Mouse (Mus musculus) ES-Bruce4 (cell line): ENCODE measurements around the gene Col24a1. TPM values are rescaled to one million over a fixed set of nuclear protein-coding genes. Genes with fewer than 3 reads are reported as not detected.
A peak's percentile ranks its signal among the peaks of the same experiment; 100 is the strongest.

Experiments used
- H3K27ac ChIP-seq: 2 replicates; pipeline ENCODE4 v1.5.1; 2012; ENCODE audit warnings: low read length, inconsistent platforms; ENCODE audit not compliant: insufficient read depth
- H3K27me3 ChIP-seq: 2 replicates; pipeline ENCODE4 v1.6.1; 2012; ENCODE audit warnings: mild to moderate bottlenecking, low read length, inconsistent platforms; ENCODE audit not compliant: control insufficient read depth, poor library complexity, insufficient read depth, severe bottlenecking
- H3K36me3 ChIP-seq: 2 replicates; pipeline ENCODE4 v1.6.1; 2012; ENCODE audit warnings: inconsistent platforms, mild to moderate bottlenecking, low read length, moderate library complexity; ENCODE audit not compliant: control insufficient read depth, poor library complexity, insufficient read depth, severe bottlenecking
- H3K4me1 ChIP-seq: one replicate; pipeline ENCODE4 v1.8.1; 2011; ENCODE audit warnings: low read length; ENCODE audit not compliant: control insufficient read depth, insufficient read depth
- H3K4me3 ChIP-seq: 2 replicates; pipeline ENCODE4 v1.5.1; 2011; ENCODE audit warnings: low read depth, mild to moderate bottlenecking, low read length
- H3K9ac ChIP-seq: 2 replicates; pipeline ENCODE4 v1.6.1; 2012; ENCODE audit warnings: low read depth, mild to moderate bottlenecking, inconsistent platforms; ENCODE audit not compliant: poor library complexity, severe bottlenecking
- H3K9me3 ChIP-seq: replicated peaks from 2 replicates; pipeline ENCODE4 v1.6.1; 2012; ENCODE audit warnings: mild to moderate bottlenecking, low read length, inconsistent platforms; ENCODE audit not compliant: control insufficient read depth, poor library complexity, insufficient read depth, severe bottlenecking
- CTCF ChIP-seq: IDR thresholded peaks from one replicate; pipeline ENCODE4 v1.8.1; 2011; ENCODE audit warnings: low read depth, low read length
- EP300 ChIP-seq: IDR thresholded peaks from 2 replicates; pipeline ENCODE4 v1.6.1; 2011; ENCODE audit warnings: low read depth, low read length; ENCODE audit not compliant: insufficient read depth
- POLR2A ChIP-seq: IDR thresholded peaks from one replicate; pipeline ENCODE4 v1.8.1; 2011; ENCODE audit warnings: low read length; ENCODE audit not compliant: insufficient read depth
- polyA plus RNA-seq: library from polyadenylated mRNA; stranded (reverse); fragments of >200 nt; gene quantifications from 2 replicates; pipeline ENCODE4 v1.2.4, GENCODE M21; 2011; ENCODE audit warnings: low read depth; ENCODE audit not compliant: missing spikeins, insufficient read depth, insufficient read length

The Col24a1 gene
- polyA plus RNA-seq, 1 experiment = 0.78 TPM

GRCm38 (mm10) chr3:145420421-145420820 is 128.1 kb downstream of the Col24a1 start:
- Histone ChIP-seq H3K9me3 (no peaks in the 10 kb centered on the region), H3K27me3 (no peaks in the 10 kb centered on the region), H3K36me3 (no peaks in the 10 kb centered on the region), H3K4me3 (no peak overlapping the region), H3K9ac (no peak overlapping the region), H3K4me1 (no peaks in the 10 kb centered on the region), H3K27ac (no peak overlapping the region)
- TF ChIP-seq CTCF (no peak), POLR2A (no peak), EP300 (no peak)

DNA sequence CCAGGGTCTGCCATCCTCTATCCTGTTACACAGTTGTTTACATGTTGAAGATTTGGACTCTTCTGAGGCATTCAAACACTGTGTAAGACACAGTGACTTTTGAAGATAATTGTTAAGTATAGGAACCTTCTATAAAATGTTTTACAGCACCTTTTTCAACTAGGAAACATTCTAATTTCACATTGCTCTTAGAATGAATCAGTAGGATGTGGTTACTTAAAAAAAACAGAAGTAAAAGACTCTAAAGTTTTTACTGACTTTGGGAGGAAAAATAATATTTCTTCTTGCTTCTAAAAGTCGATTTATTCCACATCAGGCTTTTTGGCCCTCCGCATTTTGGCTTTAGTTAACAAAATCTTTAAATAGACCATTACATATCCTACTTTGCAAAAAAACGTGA is 129.8 kb downstream of the Col24a1 start:
- Histone ChIP-seq H3K4me3 (no peak overlapping the region), H3K27ac (no peak overlapping the region), H3K36me3 (no peaks in the 10 kb centered on the region), H3K27me3 (no peaks in the 10 kb centered on the region), H3K4me1 (no peaks in the 10 kb centered on the region), H3K9me3 (no peaks in the 10 kb centered on the region), H3K9ac (no peak overlapping the region)
- TF ChIP-seq CTCF = no peak
- no peak for TF ChIP-seq EP300
- TF ChIP-seq POLR2A = no peak

DNA sequence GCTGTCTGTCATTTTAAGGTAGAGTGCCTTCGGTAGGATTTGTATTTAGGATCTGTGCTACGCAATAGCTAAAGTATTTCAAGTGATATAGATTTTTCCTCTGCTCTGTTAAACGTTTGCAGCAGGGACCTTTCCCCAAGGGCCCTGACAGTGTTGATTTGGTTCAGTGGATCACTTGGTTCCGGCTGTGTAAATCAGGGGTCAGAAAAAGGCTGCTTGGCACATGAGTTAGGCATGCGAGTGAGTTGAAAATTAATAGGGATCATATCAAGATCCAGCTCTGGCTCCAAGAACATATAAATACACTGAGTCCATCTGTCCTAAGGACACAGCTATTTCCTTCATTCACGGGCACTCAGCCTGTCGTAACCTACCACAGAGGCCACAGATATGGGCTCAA is 146.1 kb downstream of the Col24a1 start:
- H3K27ac ChIP-seq = no peak overlapping the region
- no peak overlapping the region for H3K4me3 ChIP-seq
- no peaks in the 10 kb centered on the region for H3K36me3 ChIP-seq
- H3K4me1 ChIP-seq = no peaks in the 10 kb centered on the region
- peaks cover 2% of the 10 kb centered on the region; the same call in 1 of the 2 replicates for H3K9me3 ChIP-seq
- TF ChIP-seq CTCF = no peak
- TF ChIP-seq EP300 = no peak
- TF ChIP-seq POLR2A = no peak
- H3K9ac ChIP-seq = no peak overlapping the region
- no peaks in the 10 kb centered on the region for H3K27me3 ChIP-seq

GRCm38 (mm10) chr3:145439086-145439485 is 146.8 kb downstream of the Col24a1 start:
- Histone ChIP-seq H3K4me1 (no peaks in the 10 kb centered on the region), H3K9ac (no peak overlapping the region), H3K9me3 (peaks cover 2% of the 10 kb centered on the region; the same call in 1 of the 2 replicates), H3K4me3 (no peak overlapping the region), H3K27me3 (no peaks in the 10 kb centered on the region), H3K36me3 (no peaks in the 10 kb centered on the region), H3K27ac (no peak overlapping the region)
- TF ChIP-seq EP300 (no peak), POLR2A (no peak), CTCF (no peak)

- Histone ChIP-seq H3K9ac (no peak overlapping the region), H3K36me3 (no peaks in the 10 kb centered on the region; the same call in 1 of the 2 replicates)
Measured at GRCm38 (mm10) chr3:145440993-145441392, 148.7 kb downstream of the Col24a1 start.

DNA sequence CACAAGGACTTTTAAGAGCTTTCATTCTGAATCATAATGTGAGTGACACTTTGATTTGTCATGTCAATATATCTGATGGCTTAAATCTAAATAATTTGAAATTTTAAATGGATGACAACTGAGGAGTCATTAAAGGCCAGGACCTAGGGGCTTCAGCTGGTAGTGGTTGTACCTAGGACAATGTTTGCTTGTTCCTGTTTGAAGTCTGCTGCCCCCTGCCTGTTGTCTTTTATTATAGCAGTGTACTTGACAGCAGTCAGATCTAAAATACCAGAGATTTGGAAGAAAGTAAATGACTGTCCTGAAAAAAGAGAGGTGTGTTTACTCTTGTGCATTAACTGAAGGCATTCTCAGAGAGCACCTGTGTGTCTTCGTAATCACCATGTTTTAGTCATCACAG is 150.0 kb downstream of the Col24a1 start:
- Histone ChIP-seq H3K27ac (peak overlapping the region; percentile 97), H3K27me3 (no peaks in the 10 kb centered on the region), H3K4me1 (no peaks in the 10 kb centered on the region), H3K36me3 (no peaks in the 10 kb centered on the region; the same call in 1 of the 2 replicates), H3K9me3 (peaks cover 13% of the 10 kb centered on the region), H3K9ac (no peak overlapping the region), H3K4me3 (no peak overlapping the region)
- TF ChIP-seq EP300 (no peak), CTCF (no peak), POLR2A (no peak)

More at GRCm38 (mm10) chr3:145440993-145441392, 148.7 kb downstream of the Col24a1 start:
- H3K4me3 ChIP-seq = no peak overlapping the region
- H3K9me3 ChIP-seq = peaks cover 13% of the 10 kb centered on the region
- H3K27ac ChIP-seq = no peak overlapping the region
- TF ChIP-seq EP300 = no peak
- no peak for TF ChIP-seq CTCF
- TF ChIP-seq POLR2A = no peak
- no peaks in the 10 kb centered on the region for H3K4me1 ChIP-seq
- no peaks in the 10 kb centered on the region for H3K27me3 ChIP-seq
